Mouse (Mus musculus): ENCODE results near the gene Mfsd6. TPM values are rescaled to one million over a fixed set of nuclear protein-coding genes. Genes with fewer than 3 reads are reported as not detected.

Gene Mfsd6
- polyA plus RNA-seq, 1 experiment = 23.2 TPM

- Histone ChIP-seq H3K4me3 (replicated peaks; ENCODE audit: extremely low read depth, low read depth, low read length) (no peak overlapping the region), H3K4me1 (ENCODE audit: control insufficient read depth, insufficient read depth, low read length) (no peaks in the 10 kb centered on the region)
- WGBS = 86% methylated on average over 1 of the region's 1 CpGs
- no peak for TF ChIP-seq POLR2A (IDR thresholded peaks at IDR 0.05; ENCODE audit: borderline replicate concordance, extremely low read depth, low read depth, low read length)
- TF ChIP-seq CTCF (IDR thresholded peaks at IDR 0.05; ENCODE audit: insufficient read depth, low read length) = no peak
- no peak for DNase-seq
These were observed 22.7 kb upstream of the Mfsd6 start for GRCm38 (mm10) chr1:52749978-52750377.

GRCm38 (mm10) chr1:52748260-52748659 is 21.0 kb upstream of the Mfsd6 start:
- 18% methylated on average over 3 of the region's 3 CpGs for WGBS
- H3K4me1 ChIP-seq (ENCODE audit: control insufficient read depth, insufficient read depth, low read length) = no peaks in the 10 kb centered on the region
- no peak for TF ChIP-seq POLR2A (IDR thresholded peaks at IDR 0.05; ENCODE audit: borderline replicate concordance, extremely low read depth, low read depth, low read length)
- TF ChIP-seq CTCF (IDR thresholded peaks at IDR 0.05; ENCODE audit: insufficient read depth, low read length) = no peak
- DNase-seq = peak; percentile 70
- no peak overlapping the region for H3K4me3 ChIP-seq (replicated peaks; ENCODE audit: extremely low read depth, low read depth, low read length)

GRCm38 (mm10) chr1:52742567-52742966 is 15.3 kb upstream of the Mfsd6 start:
- WGBS = 73% methylated on average over 5 of the region's 5 CpGs
- no peak overlapping the region for H3K4me3 ChIP-seq (replicated peaks; ENCODE audit: extremely low read depth, low read depth, low read length)
- no peaks in the 10 kb centered on the region for H3K4me1 ChIP-seq (ENCODE audit: control insufficient read depth, insufficient read depth, low read length)
- no peak for DNase-seq
- TF ChIP-seq POLR2A (IDR thresholded peaks at IDR 0.05; ENCODE audit: borderline replicate concordance, extremely low read depth, low read depth, low read length) (no peak), CTCF (IDR thresholded peaks at IDR 0.05; ENCODE audit: insufficient read depth, low read length) (no peak)

GRCm38 (mm10) chr1:52734208-52734607 is 6.9 kb upstream of the Mfsd6 start:
- Histone ChIP-seq H3K4me1 (ENCODE audit: control insufficient read depth, insufficient read depth, low read length) (no peaks in the 10 kb centered on the region), H3K4me3 (replicated peaks; ENCODE audit: extremely low read depth, low read depth, low read length) (no peak overlapping the region)
- no peak for TF ChIP-seq POLR2A (IDR thresholded peaks at IDR 0.05; ENCODE audit: borderline replicate concordance, extremely low read depth, low read depth, low read length)
- TF ChIP-seq CTCF (IDR thresholded peaks at IDR 0.05; ENCODE audit: insufficient read depth, low read length) = no peak
- 64% methylated on average over 4 of the region's 4 CpGs for WGBS
- DNase-seq = no peak

- H3K4me1 ChIP-seq (ENCODE audit: control insufficient read depth, insufficient read depth, low read length) = peaks cover 5% of the 10 kb centered on the region
- WGBS = 35% methylated on average over 1 of the region's 1 CpGs
- TF ChIP-seq CTCF (IDR thresholded peaks at IDR 0.05; ENCODE audit: insufficient read depth, low read length) (no peak), POLR2A (IDR thresholded peaks at IDR 0.05; ENCODE audit: borderline replicate concordance, extremely low read depth, low read depth, low read length) (no peak)
- no peak for DNase-seq
- H3K4me3 ChIP-seq (replicated peaks; ENCODE audit: extremely low read depth, low read depth, low read length) = no peak overlapping the region
These were observed 3.0 kb upstream of the Mfsd6 start for GRCm38 (mm10) chr1:52730258-52730657.

- DNase-seq = no peak
- H3K4me1 ChIP-seq (ENCODE audit: control insufficient read depth, insufficient read depth, low read length) = peaks cover 5% of the 10 kb centered on the region
- no peak overlapping the region for H3K4me3 ChIP-seq (replicated peaks; ENCODE audit: extremely low read depth, low read depth, low read length)
- whole genome bisulfite sequencing = 79% methylated on average over 5 of the region's 5 CpGs
- TF ChIP-seq CTCF (IDR thresholded peaks at IDR 0.05; ENCODE audit: insufficient read depth, low read length) (no peak), POLR2A (IDR thresholded peaks at IDR 0.05; ENCODE audit: borderline replicate concordance, extremely low read depth, low read depth, low read length) (no peak)
These were observed 1.7 kb upstream of the Mfsd6 start for GRCm38 (mm10) chr1:52728857-52729489.

GRCm38 (mm10) chr1:52726371-52727055 is 749 bp downstream of the Mfsd6 start:
- H3K4me1 ChIP-seq (ENCODE audit: control insufficient read depth, insufficient read depth, low read length) = peaks cover 9% of the 10 kb centered on the region
- H3K4me3 ChIP-seq (replicated peaks; ENCODE audit: extremely low read depth, low read depth, low read length) = peak overlapping the region; percentile 86
- WGBS = under 1% methylated on average over 56 of the region's 56 CpGs
- TF ChIP-seq CTCF (IDR thresholded peaks at IDR 0.05; ENCODE audit: insufficient read depth, low read length) = no peak
- TF ChIP-seq POLR2A (IDR thresholded peaks at IDR 0.05; ENCODE audit: borderline replicate concordance, extremely low read depth, low read depth, low read length) = peak; percentile 50; the same call in 1 of the 2 replicates
- DNase-seq = peak; percentile 76

GRCm38 (mm10) chr1:52722586-52722985 is 4.7 kb downstream of the Mfsd6 start:
- 31% methylated on average over 4 of the region's 4 CpGs for WGBS
- DNase-seq = peak; percentile 20
- Histone ChIP-seq H3K4me1 (ENCODE audit: control insufficient read depth, insufficient read depth, low read length) (peaks cover 8% of the 10 kb centered on the region), H3K4me3 (replicated peaks; ENCODE audit: extremely low read depth, low read depth, low read length) (no peak overlapping the region)
- TF ChIP-seq POLR2A (IDR thresholded peaks at IDR 0.05; ENCODE audit: borderline replicate concordance, extremely low read depth, low read depth, low read length) (no peak), CTCF (IDR thresholded peaks at IDR 0.05; ENCODE audit: insufficient read depth, low read length) (no peak)

GRCm38 (mm10) chr1:52719096-52719495 is 8.2 kb downstream of the Mfsd6 start:
- H3K4me1 ChIP-seq (ENCODE audit: control insufficient read depth, insufficient read depth, low read length) = peaks cover 4% of the 10 kb centered on the region; the same call in 1 of the 2 replicates
- DNase-seq = no peak
- no peak for TF ChIP-seq POLR2A (IDR thresholded peaks at IDR 0.05; ENCODE audit: borderline replicate concordance, extremely low read depth, low read depth, low read length)
- TF ChIP-seq CTCF (IDR thresholded peaks at IDR 0.05; ENCODE audit: insufficient read depth, low read length) = no peak
- 56% methylated on average over 5 of the region's 5 CpGs for WGBS
- H3K4me3 ChIP-seq (replicated peaks; ENCODE audit: extremely low read depth, low read depth, low read length) = no peak overlapping the region

Measured in lung, adult 2 months (tissue).